Mouse (Mus musculus): ENCODE results near the gene Sema4d. TPM values are rescaled to one million over a fixed set of nuclear protein-coding genes. Genes with fewer than 3 reads are reported as not detected.

Gene Sema4d
- total RNA-seq, 2 experiments from 2014 or later, result 22.0 to 30.9 TPM

- DNase-seq (ENCODE audit: low spot score in 2 of 2), result no peak
Measured at GRCm38 (mm10) chr13:51755584-51755983, 38.0 kb downstream of the Sema4d start.

GRCm38 (mm10) chr13:51754559-51755126 lies 38.9 kb downstream of the Sema4d start:
- DNase-seq (ENCODE audit: low spot score in 2 of 2), result no peak

DNA sequence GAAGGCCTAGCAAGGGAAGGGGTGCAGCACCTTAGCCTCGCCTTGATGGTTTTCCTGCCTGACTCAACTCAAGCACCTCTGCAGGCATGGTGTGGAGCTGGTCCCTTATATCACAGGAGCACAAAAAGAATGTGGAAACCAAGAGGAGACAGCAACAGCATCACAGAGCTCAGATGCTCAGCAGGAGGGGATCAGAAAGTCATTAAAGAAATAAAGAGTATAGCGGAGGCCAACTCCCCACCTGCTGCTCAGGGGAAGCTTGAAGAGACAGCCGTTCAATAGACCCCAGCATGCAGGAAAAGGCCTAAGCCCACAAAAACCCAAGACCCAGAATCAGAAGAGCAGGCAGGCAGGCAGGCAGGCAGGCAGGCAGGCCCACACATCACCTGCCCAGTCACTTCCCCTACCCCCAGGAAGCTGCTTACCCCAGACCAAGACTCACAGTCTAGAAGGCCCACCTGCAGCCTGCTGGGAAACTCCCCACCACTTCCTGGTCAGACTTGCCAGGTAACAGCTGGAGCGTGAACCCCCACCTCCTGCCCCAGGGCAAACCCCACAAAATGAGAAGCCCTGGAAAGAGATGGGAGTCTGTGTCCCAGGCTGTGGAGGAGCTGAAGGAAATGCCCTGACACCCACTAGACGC lies 39.6 kb downstream of the Sema4d start:
- DNase-seq (ENCODE audit: low spot score in 2 of 2), result no peak

DNA sequence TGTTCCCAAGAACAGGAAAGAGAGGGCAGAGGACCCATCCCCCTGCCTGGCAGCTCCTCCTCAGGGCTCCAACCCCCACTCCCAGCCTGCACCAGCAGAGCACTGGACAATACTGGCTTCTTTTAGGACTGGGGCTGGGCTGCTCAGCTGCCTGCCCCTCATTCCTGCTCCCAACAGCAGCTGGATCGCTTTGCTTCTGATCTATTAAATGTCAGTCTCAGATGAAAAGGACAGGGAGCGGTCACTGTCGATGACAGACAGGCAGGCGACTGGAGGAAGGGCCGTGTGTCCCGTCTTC lies 40.4 kb downstream of the Sema4d start:
- DNase-seq (ENCODE audit: low spot score in 2 of 2), result no peak

DNA sequence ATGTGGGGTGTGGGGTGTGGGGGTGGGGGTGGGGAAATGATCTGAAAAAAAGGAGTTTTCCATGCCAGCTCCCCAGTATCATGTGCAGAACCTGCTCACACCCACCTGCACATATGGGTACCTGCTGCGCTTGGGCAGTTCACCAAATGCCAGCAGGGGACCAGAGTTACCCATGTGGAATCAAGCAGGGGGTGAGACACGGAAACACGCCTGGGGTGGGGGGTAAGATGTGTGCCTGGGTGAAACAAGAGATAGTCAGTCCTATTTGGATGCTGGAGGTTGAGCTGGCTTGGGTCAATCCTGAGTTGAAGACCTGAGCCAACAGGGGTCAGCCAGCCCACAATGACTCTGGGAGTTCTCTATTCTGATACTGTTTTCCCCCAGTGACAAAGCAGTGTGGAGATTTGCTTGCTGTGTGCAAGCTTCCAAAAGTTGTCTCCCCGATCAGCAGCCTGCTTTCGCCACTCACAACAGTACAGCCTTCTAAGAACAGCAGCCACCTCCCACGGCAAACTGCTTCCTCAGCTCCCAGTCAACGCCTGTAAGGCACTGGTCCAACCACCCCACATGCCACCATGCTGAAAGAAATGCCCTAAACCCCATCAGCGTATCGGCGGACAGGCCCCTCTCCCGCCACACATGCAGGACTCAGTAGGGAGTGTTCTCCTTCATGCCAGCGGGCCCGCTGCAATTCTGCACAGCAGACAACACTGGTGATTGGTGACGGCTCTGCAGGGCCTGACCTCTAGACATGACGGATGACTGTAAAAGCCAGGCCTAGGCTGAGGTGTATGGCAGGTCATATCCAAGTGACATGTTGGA lies 41.0 kb downstream of the Sema4d start:
- DNase-seq (ENCODE audit: low spot score in 2 of 2), result no peak

GRCm38 (mm10) chr13:51749578-51750345 lies 43.8 kb downstream of the Sema4d start:
- no peak for DNase-seq (ENCODE audit: low spot score in 2 of 2)

DNA sequence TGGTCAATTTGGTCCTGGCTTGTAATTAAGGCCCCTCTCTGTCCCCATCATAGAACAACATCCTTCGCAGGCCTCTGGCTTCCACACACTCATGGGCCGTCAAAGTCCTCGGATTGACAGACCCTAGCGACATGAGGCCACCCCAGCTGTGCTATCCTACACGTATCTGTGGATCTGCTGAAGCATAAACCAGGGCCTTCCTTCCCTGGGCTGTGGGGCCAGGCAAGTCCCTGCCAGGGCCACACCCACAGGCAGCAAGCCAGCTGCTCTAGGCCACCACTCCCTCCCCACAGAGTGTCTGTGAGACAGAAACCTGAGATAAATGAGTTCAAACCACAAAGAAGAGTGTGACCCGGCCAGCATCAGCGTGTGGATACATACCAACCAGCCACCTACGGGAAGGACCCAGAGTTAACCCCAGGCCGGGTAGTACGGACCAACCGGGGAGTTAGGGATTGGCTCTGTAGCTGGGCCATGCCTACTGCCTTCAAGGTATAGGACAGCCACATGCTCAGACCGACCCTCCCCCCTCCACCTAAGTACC lies 45.5 kb downstream of the Sema4d start:
- no peak for DNase-seq (ENCODE audit: low spot score in 2 of 2)

DNA sequence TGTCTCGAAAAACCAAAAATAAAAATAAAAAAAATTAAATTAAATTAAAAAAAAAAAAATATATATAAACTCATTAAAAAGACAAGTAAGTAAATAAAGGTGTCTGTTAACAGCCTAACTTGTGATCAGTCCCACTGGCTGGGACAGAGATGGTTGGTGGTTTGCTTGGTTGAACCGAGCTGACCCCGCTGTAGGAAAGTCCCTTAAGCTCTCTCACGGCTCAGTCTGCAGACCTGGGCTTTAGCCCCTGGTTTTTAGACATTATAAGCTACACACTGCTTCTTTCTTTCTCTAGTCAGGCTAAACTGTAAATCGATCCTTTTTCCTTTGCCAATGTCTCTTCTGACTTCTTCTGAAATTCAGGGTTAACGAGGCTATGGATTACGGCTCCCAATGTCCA lies 46.5 kb downstream of the Sema4d start:
- DNase-seq (ENCODE audit: low spot score in 2 of 2), result no peak

DNA sequence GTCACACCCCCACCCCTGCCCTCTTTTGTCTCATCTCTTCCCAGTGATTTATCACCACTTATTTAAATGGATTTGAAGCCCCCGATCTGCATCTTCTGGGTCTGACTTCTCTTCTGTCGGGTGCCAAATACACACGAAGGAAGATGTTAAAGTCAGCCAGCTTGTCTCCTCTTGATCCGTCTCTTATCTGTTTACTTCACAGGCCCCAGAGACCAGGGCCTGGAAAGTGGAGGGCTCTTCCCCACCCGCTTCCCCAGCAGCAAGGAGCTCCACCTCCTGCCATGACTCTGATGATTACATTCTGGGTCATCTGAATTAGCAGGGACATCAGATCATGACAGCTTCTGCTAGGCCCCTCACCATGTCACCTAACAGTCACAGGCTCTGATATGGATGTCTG lies 47.7 kb downstream of the Sema4d start:
- DNase-seq (ENCODE audit: low spot score in 2 of 2), result no peak

DNA sequence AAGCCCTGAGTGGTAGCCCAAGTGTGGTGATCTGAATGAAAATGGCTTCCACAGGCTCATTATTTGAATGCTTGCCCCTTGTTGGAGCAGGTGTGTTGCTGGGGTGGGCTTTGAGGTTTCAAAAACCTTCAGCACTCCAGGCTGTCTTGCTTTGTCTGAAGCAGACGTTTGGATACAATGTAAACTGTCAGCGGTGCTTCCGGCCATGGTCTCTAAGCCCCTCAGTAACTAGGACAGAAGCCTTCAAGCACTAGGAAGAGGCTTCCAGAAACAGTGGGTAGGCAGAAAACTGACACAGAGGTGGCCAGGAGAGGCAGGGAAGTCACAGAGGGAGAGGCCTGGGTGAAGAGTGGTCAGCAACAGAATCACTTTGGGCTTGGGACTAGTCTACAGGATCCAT lies 49.7 kb downstream of the Sema4d start:
- no peak for DNase-seq (ENCODE audit: low spot score in 2 of 2)

- no peak for DNase-seq (ENCODE audit: low spot score in 2 of 2)
Measured at GRCm38 (mm10) chr13:51742551-51743052, 50.9 kb downstream of the Sema4d start.

DNA sequence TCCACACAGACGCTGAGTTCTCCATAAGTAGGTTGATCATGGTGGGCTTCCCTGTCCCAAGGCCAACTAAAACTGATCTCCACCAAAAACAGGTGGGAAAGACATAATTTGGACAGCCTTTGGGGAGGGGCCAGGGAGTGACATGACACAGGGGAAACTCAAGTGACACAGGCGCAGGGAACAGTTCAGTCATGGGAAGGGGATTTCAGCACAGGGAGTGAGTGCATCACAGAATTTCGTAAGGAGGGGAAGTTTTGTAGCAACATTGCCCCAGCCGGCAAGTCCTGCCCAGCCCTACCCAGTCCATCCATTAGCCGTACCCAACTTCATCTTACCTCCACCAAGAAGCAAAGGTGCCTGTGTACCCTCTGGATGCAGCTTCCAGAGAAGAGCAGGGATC lies 52.8 kb downstream of the Sema4d start:
- no peak for DNase-seq (ENCODE audit: low spot score in 2 of 2)

DNA sequence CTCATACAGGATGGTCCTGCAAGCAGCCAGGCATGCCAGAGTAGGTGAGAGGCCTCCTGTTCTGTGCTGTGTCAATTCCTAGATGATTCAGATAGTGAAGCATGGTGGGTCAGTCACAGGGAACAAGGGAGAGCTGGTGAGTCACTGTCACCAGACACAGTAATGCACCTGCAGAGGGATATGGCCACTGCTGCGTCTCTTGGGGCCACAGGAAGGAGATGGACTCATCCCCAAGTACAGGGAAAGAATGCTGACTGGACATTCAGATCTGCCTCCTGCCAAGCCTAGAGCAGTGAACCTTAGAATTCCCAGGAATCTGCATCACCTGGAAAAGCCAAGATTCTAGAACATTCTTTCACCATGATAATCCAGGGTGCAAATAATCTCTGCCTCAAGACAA lies 53.8 kb downstream of the Sema4d start:
- no peak for DNase-seq (ENCODE audit: low spot score in 2 of 2)

GRCm38 (mm10) chr13:51738531-51739117 lies 54.9 kb downstream of the Sema4d start:
- DNase-seq (ENCODE audit: low spot score in 2 of 2), result no peak

DNA sequence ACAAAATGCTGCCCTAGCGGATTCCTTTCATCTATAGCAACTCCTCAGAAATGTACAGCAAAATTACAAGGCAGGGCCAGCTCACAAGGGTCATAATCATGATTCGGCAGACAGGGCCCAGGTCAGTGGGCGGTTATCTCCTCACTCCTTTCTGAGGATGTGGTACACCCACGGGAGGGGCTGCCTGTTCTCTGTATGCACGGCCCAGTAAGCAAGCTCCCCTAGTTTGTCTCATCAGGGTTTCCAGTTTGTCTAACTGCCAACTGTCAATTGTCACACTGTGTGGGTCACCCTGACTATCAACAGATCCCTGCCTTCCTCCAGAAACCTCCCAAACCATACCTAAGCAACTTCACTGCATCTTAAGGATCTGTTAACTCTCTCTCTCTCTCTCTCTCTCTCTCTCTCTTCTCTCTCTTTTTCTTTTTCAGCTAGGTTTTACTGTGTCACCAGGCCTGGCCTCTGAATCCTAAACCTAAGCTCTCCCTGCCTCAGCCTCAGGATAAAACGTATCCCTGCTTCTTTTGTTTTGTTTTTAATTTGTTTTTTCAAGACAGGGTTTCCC lies 55.5 kb downstream of the Sema4d start:
- no peak for DNase-seq (ENCODE audit: low spot score in 2 of 2)

GRCm38 (mm10) chr13:51737033-51737948 lies 56.3 kb downstream of the Sema4d start:
- DNase-seq (ENCODE audit: low spot score in 2 of 2), result no peak

DNA sequence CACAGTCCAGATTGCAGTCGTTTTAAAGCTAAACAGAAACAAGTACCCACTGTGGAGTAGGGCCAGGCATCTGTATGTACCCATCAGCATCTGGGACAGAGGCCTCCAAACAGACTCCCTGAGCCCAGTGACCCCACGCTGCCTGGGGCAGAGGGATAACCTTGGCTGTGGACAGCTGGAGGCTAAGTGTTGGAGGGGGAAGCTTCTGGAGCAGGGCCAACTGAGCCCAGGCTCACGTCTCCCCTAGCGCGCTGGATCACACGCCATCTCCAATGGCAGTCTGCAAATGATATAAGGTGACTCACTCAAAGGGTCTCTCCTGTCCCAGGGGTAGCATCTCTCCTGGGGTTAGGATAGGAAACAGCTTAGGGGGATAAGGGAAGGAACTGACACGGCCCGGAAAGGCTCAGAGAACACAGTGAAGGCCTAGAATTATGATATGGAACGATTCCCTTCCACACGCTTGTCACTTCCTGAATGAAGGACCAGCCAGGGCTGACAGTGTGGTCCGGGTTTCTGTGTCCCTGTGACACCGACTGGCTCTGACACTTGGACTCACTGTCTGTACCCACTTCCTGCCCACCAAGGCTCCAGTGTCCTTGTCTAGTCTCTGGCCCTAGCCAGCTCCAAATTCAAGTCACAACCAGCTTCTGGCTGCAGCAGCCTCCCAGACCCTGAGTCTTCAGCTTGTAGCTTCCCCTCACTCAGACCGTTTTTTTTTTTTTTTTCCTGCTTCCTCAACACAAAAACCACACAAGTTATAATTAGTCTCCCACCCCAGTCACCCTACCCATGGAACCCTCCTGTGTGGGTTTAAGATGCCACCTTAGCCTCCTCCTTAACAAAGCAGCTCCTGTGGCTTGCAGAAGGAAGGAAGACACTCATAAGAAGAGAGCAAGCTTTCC lies 57.3 kb downstream of the Sema4d start:
- DNase-seq (ENCODE audit: low spot score in 2 of 2), result no peak

DNA sequence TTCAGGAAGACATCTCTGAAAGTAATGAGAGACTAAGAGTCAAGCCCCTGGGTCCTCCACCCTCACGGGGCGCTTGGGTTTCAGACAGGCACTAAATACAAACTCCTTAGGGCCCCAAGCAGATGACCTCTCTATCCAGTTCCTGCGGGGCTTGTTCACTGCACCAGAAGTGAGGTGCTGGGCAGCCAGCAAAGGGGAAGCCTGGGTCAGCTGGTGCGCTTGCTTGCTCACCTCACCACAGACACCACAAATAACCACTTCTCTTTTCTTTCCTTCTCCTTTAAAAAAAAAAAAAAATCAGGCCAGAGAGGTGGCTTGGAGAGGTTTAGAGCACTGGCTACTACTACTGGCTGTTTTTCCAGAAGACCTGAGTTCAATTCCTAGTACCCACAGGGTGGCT lies 59.0 kb downstream of the Sema4d start:
- no peak for DNase-seq (ENCODE audit: low spot score in 2 of 2)

All from adrenal gland, postnatal 4 days (tissue).